Comparison of ENCODE assay signal across 13 mouse cellular contexts in the genomic region with DNA sequence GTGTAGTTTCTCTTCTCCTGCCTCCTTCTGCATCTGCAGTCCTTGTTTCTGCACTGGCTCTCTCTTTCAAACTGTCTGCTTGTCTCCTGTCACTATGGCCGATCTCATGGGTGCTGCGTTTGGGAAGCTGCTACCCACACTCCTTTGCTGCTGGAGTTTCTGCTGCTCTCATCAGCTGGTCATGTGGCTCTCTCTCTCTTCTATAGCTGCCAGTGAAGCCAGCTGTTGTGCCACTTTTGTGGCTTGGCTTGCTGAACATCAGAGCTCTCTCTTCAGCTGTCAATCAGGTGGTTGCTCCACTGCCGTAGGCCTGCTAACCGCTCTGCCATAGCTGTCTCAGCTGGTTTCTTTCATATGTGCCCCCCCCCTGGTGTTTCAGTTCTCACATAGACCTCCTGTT. TPM values are rescaled to one million over a fixed set of nuclear protein-coding genes. Genes with fewer than 3 reads are reported as not detected.
DNase-seq lines count a peak whose midpoint lies in the region; ATAC-seq and TF ChIP-seq lines count a peak whose summit lies in the region.
"Had no signal": no experiment of that assay in that cellular context is flagged by ENCODE, and none has a peak within 500 bp of the region (broad histone marks: within the 10 kb centered on the region; RNA-seq: fewer than 3 reads in every experiment).

No protein-coding gene starts in this region.

- DNase-seq in spleen, adult 12 weeks (ENCODE audit: low spot score) = peak; percentile 11
- DNase-seq in spleen, adult 18-20 months = no peak
- DNase-seq in embryonic facial prominence, embryonic 14.5 days (ENCODE audit: low spot score) = peak; percentile 21
- peak; percentile 67 to 86 for DNase-seq in thymus, postnatal 36 days
- no peak for DNase-seq in lung, postnatal 0 days (ENCODE audit: low spot score)
- no peak for DNase-seq in kidney, adult 9 months
- no peak for DNase-seq in urinary bladder, adult 18-20 months (ENCODE audit: low spot score in 2 of 2)
- DNase-seq: lung, adult 2 months had no signal

- TF ChIP-seq CTCF in lung, postnatal 0 days (IDR thresholded peaks at IDR 0.05) = no peak

- ATAC-seq in embryonic facial prominence, embryonic 14.5 days (ENCODE audit: low read depth) = peak; percentile 41; the same call in 1 of the 2 replicates
- peak; percentile 23 for ATAC-seq in megakaryocyte, adult 5-6 weeks (ENCODE audit: poor library complexity, severe bottlenecking)
- ATAC-seq in lung, postnatal 0 days = no peak
- ATAC-seq: midbrain, embryonic 13.5 days had no signal

- no peaks in the 10 kb centered on the region for H3K4me1 ChIP-seq in embryonic facial prominence, embryonic 14.5 days (ENCODE audit: control insufficient read depth, insufficient read depth, low read length)
- peaks cover 5% of the 10 kb centered on the region; the same call in 1 of the 2 replicates for H3K4me1 ChIP-seq in lung, postnatal 0 days (ENCODE audit: insufficient read depth, low read depth, low read length)
- H3K4me1 ChIP-seq: hindbrain, embryonic 15.5 days; midbrain, embryonic 13.5 days had no signal

- TF ChIP-seq EP300 in lung, postnatal 0 days (IDR thresholded peaks at IDR 0.05) = no peak

- H3K9me3 ChIP-seq in embryonic facial prominence, embryonic 14.5 days (ENCODE audit: control insufficient read depth, low read length) = peaks cover 5% of the 10 kb centered on the region; the same call in 1 of the 2 replicates
- no peaks in the 10 kb centered on the region for H3K9me3 ChIP-seq in lung, postnatal 0 days (ENCODE audit: low read length)
- H3K9me3 ChIP-seq: hindbrain, embryonic 15.5 days; midbrain, embryonic 13.5 days had no signal

- no peak overlapping the region for H3K4me3 ChIP-seq in embryonic facial prominence, embryonic 14.5 days (ENCODE audit: low read depth, low read length)
- no peak overlapping the region for H3K4me3 ChIP-seq in lung, postnatal 0 days (ENCODE audit: low read depth, low read length)
- H3K4me3 ChIP-seq: hindbrain, embryonic 15.5 days; midbrain, embryonic 13.5 days had no signal

- no peaks in the 10 kb centered on the region for H3K36me3 ChIP-seq in embryonic facial prominence, embryonic 14.5 days (ENCODE audit: control insufficient read depth, insufficient read depth, low read length)
- H3K36me3 ChIP-seq in lung, postnatal 0 days (ENCODE audit: insufficient read depth, low read length) = no peaks in the 10 kb centered on the region
- H3K36me3 ChIP-seq: hindbrain, embryonic 15.5 days; midbrain, embryonic 13.5 days had no signal

- no peak overlapping the region for H3K9ac ChIP-seq in embryonic facial prominence, embryonic 14.5 days (ENCODE audit: low read depth, low read length)
- no peak overlapping the region for H3K9ac ChIP-seq in lung, postnatal 0 days (replicated peaks; ENCODE audit: low read depth)
- H3K9ac ChIP-seq: hindbrain, embryonic 15.5 days; midbrain, embryonic 13.5 days had no signal

- no peak overlapping the region for H3K27ac ChIP-seq in embryonic facial prominence, embryonic 14.5 days (replicated peaks; ENCODE audit: low read depth, low read length)
- no peak overlapping the region for H3K27ac ChIP-seq in lung, postnatal 0 days (ENCODE audit: low read length)
- H3K27ac ChIP-seq: hindbrain, embryonic 15.5 days; kidney, postnatal 0 days; midbrain, embryonic 13.5 days had no signal

- H3K27me3 ChIP-seq in embryonic facial prominence, embryonic 14.5 days (replicated peaks; ENCODE audit: control insufficient read depth, insufficient read depth, low read length) = no peaks in the 10 kb centered on the region
- H3K27me3 ChIP-seq in lung, postnatal 0 days (replicated peaks; ENCODE audit: insufficient read depth, low read length) = no peaks in the 10 kb centered on the region
- H3K27me3 ChIP-seq: hindbrain, embryonic 15.5 days; midbrain, embryonic 13.5 days had no signal

- no peak overlapping the region for H3K4me2 ChIP-seq in embryonic facial prominence, embryonic 14.5 days (ENCODE audit: low read depth, low read length)
- no peak overlapping the region for H3K4me2 ChIP-seq in lung, postnatal 0 days (replicated peaks; ENCODE audit: low read depth, low read length)
- H3K4me2 ChIP-seq: hindbrain, embryonic 15.5 days; midbrain, embryonic 13.5 days had no signal

- WGBS in embryonic facial prominence, embryonic 14.5 days = 73% methylated on average over 4 of the region's 4 CpGs
- 87% methylated on average over 4 of the region's 4 CpGs for WGBS in lung, postnatal 0 days

RNA-seq across cellular contexts. Expression of gene Cnih3, which starts 17.0 kb away (rescaled TPM):
- polyA plus RNA-seq in embryonic facial prominence, embryonic 14.5 days (2014; fragmentation: Nextera tagmentation; extraction: Ambion mirVana) = 1.3 and 1.6 TPM in 2 replicates
- total RNA-seq in megakaryocyte, adult 5-6 weeks (2015) = not detected in 2 replicates
- total RNA-seq in megakaryocyte, adult 5-6 weeks (2017) = not detected in 2 replicates
- polyA plus RNA-seq in lung, postnatal 0 days (2015; fragmentation: Nextera tagmentation; extraction: Ambion mirVana) = 0.25 and 0.30 TPM in 2 replicates
- total RNA-seq: heart, adult 8-10 months had no signal

Comparison
In these comparisons a context has a peak if more than half of its experiments do, and no peak if none do; other contexts are left out.
1. DNase-seq: peak in spleen, adult 12 weeks (single experiment), embryonic facial prominence, embryonic 14.5 days (single experiment) and thymus, postnatal 36 days (2 of 2); none in spleen, adult 18-20 months (0 of 2), lung, postnatal 0 days (single experiment), kidney, adult 9 months (single experiment) and urinary bladder, adult 18-20 months (0 of 2).